16 mouse cellular contexts compared by ENCODE assay signal in the genomic region with DNA sequence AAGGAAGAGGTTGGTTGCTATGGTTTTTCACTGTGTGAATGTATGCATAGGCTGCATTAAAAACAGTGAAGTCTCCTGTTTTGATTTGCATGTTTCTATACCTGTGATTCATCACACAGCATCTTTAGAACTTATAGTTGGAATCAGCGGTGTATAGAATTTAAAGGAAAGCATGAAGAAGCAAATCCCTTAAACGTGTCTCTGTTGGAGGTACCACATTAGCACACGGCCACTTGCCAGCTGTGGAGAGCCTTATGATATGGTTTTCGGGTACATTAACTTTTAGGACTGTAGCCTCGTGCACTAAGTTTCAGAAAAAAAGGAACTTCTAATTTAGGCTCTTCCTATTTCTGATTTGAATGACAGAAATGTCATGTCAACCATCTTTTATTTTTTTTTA.
"Had no signal": no experiment of that assay in that cellular context is flagged by ENCODE, and none has a peak within 500 bp of the region (broad histone marks: within the 10 kb centered on the region; RNA-seq: fewer than 3 reads in every experiment).

No protein-coding gene starts in this region.

- H3K4me2 ChIP-seq: lung, embryonic 14.5 days; midbrain, embryonic 11.5 days had no signal

- H3K4me3 ChIP-seq: layer of hippocampus, adult 2 months; left cerebral cortex, adult 2 months had no signal

- DNase-seq: kidney, adult 2 months; kidney, postnatal 25 days; layer of hippocampus, adult 9-11 months; liver, postnatal 0 days; lung, embryonic 14.5 days; midbrain, embryonic 14.5 days; right cerebral cortex, postnatal 14 days; right cerebral cortex, postnatal 4 days; thymus, adult 18-20 months; thymus, postnatal 36 days had no signal

- ATAC-seq: liver, postnatal 0 days; lung, postnatal 0 days had no signal

- H3K27ac ChIP-seq: kidney, postnatal 0 days; layer of hippocampus, adult 2 months; left cerebral cortex, adult 2 months; liver, embryonic 14.5 days had no signal

- H3K9ac ChIP-seq: liver, embryonic 14.5 days; liver, postnatal 0 days; lung, embryonic 14.5 days had no signal
